Mouse (Mus musculus) lung, postnatal 25 days (tissue): ENCODE data around the gene Arrb1.

Source experiments
- DNase-seq: peaks from one replicate; pipeline ENCODE4 v3.0.0; 2022; ENCODE audit warnings: low spot score

Gene Arrb1

GRCm38 (mm10) chr7:99579491-99580190, 44.4 kb downstream of the Arrb1 start:
- DNase-seq = no peak

DNA sequence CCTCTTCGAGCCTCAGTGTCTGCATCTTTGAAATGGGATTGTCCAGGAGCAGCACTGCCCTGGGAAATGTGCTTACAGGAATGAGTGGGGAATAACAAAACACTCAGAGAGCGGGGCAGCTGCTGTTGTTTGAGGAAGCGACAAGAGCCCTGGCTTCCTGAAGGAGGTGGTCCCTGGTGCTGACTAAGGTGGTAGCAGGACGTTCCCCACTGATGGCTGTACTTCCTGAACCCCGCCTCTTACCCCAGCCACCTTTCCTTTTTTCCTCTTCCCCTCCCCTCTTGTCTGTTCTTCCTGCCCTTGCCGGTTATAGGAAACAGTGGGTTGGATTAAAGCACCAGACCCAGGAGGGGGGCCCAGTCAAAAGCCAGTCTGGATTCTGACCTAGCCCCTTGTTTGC, 45.0 kb downstream of the Arrb1 start:
- no peak for DNase-seq

DNA sequence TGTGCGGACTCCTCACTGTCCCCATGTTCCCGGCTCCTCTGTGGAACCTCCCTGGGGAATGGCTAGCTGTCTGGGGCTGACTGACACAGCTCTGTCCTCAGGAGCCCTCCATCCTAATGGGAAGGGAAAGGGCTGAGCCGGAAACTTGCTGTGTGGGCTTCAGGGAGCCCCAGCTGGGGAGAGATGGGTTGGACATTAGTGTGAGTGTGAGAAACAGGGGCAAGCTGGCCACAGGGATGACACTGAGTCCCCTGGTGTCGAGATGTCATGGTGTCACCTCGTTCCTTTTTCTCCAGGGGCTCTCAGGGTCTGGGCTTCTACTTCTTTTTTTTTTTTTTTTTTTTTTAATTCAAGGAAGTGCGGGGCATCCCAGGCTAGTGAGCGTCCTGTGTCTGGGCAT, 47.0 kb downstream of the Arrb1 start:
- DNase-seq = no peak

DNA sequence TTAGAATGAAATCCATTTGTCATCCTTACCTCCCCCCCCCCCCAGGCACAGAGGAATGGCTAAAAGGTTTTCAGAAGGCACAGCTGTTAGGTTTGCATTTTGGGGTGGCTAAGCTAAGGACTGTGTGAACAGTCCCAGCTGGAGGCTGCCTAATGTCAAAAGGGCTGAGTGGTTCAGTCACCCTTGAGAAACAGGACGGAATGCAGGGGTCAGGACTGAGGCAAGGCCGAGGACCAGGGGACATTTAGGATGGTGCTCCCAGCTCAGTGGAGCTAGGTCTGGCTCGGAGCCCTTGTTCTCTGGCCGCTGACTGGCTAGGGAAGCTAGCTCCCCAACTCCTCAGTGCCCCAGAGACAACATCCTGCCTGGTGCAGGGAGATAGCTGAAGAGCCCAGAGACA, 47.6 kb downstream of the Arrb1 start:
- DNase-seq = peak; percentile 42

DNA sequence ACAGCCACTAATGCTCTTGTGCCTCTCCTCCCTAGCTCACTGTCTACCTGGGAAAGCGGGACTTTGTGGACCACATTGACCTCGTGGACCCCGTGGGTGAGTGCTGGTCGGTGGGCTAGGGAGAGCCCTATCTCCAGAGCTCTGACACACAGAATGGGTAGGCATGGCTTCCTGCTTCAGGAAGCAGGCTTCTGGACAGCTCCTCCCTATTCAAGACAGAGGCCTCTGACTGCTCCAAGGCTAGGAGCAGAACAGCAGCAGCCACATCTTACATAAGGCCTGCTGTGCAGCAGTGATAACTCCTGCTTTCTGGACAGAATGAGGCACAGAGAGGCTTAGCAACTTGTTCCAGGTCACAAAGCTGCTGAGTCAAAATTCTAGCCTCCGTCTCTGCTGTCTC, 48.4 kb downstream of the Arrb1 start:
- DNase-seq = no peak

DNA sequence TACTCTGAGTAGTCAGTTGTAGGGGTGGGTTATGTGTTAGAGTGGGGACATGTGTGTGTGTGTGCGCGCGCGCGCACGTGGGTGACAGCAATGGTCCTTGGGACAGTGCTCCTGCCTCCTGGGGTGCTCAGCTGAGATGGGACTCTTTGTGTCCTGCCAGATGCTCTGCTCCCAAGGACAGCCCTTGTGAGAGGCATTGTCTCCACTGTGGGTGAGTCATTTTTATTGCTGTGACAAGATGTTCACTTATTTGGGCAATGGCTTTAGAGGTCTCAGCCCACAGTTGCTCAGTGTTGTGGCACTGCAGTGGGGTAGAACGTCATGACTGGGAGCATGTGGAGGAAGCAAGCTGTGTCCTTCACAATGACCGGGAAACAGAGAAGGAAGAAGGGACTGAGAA, 50.7 kb downstream of the Arrb1 start:
- DNase-seq = no peak

DNA sequence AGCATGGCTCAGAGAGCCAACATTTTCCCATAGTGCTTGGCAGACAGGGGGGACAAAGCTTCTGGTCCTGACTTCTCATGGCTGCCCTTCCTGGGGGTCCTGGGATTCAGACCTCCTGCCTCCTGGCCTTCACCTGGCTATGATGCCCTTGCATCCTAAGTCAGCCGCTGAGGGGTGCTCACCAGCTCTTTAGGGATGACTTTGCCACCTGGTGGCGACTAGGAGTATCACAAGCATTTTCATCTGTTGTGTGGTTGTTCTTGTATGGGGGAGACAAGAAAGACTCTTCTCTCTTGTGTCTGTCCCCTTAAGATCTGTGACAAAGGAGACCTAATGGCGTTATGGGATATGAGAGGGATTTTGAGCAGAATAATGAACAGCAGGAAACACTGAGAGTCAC, 54.8 kb downstream of the Arrb1 start:
- peak; percentile 69 for DNase-seq

- DNase-seq = no peak
These were observed 55.4 kb downstream of the Arrb1 start for GRCm38 (mm10) chr7:99590646-99591045.

DNA sequence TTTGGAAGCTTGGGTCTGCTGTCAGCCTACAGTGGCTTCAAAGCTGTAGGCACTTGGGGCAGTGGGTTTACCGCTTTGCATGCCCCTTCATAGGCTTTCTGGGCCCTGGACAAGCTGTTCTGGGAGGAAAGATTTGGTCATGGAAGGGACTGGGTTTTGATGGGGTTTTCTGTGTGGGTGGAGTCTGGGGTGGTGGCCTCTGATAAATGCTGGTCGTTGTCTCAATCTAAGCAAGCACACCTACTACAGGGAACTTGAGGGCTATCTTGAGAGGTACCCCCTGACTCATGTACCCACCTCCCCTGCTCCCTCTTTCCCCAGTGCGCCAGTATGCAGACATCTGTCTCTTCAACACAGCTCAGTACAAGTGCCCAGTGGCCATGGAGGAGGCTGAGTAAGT, 57.4 kb downstream of the Arrb1 start:
- no peak for DNase-seq

DNA sequence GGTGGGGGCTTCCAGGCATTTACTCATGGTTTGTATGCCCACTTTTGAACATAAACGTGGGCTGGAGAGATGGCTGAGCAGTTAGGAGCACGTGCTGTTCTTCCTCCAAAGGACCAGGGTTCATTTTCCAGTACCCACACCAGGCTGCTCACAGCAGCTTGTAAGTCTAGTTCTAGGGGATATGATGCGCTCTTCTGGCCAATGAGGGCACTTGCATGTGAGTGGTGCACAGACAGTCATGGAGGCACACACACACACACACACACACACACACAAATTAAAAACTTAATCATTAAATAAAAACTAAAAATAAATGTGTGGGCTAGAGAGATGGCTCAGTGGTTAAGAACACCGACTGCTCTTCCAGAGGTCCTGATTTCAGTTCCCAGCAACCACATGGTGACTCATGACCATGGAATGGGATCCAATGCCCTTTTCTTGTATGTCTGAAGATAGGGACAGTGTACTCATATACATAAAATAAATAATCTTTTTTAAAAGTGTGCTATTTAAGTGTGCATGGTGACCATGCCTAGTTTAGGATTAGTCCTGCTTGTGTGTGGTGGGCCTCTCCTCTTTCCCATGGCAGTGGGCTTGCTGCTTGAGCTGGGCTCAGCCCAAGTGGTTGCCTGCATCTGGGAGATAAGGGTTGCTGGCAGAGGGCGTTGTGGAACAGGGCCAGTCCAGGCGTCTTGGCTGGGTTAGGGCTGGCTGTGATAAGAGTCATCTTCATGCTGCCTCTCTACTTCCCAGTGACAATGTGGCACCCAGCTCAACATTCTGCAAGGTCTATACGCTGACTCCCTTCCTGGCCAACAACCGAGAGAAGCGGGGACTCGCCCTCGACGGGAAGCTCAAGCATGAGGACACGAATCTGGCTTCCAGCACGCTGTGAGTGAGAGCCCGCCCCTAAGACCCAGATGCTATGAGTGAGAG, 58.9 kb downstream of the Arrb1 start:
- no peak for DNase-seq

GRCm38 (mm10) chr7:99598722-99599121, 63.5 kb downstream of the Arrb1 start:
- DNase-seq = no peak

- DNase-seq = no peak
These were observed 68.8 kb downstream of the Arrb1 start for GRCm38 (mm10) chr7:99603875-99604662.

DNA sequence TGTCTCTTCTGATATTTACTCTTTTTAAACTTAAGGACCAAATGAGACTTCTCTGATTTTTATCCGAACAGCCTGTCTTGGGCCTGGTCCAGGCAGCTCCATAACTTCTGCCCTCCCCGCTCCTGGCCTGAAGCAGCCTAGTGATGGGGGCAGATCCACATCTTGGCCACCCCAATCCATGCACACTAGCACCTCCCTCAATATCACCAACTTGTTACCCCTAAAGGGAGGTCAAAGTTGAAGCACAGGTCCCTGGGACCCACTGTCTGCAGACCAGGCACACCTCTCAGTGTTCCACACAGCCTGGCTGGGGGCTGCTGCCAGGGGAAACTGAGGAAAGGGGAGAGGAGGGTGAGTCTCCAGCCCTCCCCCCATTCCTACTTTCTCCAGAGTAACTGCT, 69.8 kb downstream of the Arrb1 start:
- no peak for DNase-seq

- DNase-seq = no peak
These were observed 71.0 kb downstream of the Arrb1 start for GRCm38 (mm10) chr7:99606303-99606702.

DNA sequence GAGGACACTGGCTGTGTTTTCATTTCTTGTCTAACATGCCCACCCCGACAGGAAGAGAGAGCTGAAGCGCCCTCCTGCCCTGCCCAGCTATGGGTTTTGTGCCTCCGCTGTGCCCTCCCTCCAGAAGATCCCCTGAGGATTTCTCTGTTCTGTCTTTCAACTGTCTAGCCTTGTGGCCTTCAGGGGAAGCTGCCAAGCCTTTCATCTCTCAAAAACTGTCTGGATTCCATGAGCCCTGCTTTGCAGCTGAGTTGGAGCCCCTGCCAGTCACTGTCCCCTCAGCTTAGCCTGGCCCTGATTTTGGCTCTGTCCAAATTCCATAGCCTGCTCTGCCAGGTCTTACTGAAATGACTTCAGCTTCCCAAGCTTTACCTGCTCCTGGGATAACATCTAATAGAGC, 71.5 kb downstream of the Arrb1 start:
- no peak for DNase-seq

GRCm38 (mm10) chr7:99607632-99608031, 72.4 kb downstream of the Arrb1 start:
- no peak for DNase-seq

DNA sequence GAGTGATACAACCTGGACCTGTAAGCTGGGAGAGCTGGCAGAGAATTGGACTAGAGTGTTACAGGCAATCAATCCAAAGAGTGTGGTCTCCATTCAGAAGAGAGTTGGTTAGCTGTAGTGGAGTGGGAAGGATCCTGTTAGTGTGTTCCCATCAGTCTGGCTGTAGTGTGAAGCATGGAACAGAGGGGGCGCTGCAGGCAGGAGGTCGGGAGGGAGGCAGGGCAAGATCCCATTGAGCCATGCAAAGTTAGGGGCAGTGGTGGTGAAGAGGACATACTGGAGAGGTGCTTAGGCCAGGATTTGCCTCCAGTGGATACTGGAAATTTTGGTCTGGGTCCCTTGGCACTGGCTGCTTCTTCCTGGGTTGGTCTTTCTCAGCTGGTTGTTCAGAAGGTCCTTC, 83.0 kb downstream of the Arrb1 start:
- no peak for DNase-seq

DNA sequence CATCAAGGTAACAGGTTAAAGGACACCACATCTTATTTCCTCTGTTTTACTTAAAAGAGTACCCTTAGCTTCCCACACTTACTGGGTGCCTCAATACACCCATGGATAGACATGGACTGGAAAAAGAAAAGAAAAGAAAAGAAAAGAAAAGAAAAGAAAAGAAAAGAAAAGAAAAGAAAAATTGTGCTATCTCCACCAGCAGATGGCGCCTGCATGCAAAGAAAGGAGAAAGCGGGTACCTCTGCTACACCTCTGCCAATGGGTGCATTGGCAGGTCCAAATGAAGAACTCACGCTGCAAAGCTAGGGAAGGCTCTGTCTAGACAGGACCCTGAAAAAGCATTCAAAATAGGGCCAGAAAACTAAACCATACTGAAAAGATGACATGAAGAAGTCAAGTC, 83.6 kb downstream of the Arrb1 start:
- peak; percentile 21 for DNase-seq

- peak; percentile 82 for DNase-seq
These were observed 90.6 kb downstream of the Arrb1 start for GRCm38 (mm10) chr7:99625722-99626375.

DNA sequence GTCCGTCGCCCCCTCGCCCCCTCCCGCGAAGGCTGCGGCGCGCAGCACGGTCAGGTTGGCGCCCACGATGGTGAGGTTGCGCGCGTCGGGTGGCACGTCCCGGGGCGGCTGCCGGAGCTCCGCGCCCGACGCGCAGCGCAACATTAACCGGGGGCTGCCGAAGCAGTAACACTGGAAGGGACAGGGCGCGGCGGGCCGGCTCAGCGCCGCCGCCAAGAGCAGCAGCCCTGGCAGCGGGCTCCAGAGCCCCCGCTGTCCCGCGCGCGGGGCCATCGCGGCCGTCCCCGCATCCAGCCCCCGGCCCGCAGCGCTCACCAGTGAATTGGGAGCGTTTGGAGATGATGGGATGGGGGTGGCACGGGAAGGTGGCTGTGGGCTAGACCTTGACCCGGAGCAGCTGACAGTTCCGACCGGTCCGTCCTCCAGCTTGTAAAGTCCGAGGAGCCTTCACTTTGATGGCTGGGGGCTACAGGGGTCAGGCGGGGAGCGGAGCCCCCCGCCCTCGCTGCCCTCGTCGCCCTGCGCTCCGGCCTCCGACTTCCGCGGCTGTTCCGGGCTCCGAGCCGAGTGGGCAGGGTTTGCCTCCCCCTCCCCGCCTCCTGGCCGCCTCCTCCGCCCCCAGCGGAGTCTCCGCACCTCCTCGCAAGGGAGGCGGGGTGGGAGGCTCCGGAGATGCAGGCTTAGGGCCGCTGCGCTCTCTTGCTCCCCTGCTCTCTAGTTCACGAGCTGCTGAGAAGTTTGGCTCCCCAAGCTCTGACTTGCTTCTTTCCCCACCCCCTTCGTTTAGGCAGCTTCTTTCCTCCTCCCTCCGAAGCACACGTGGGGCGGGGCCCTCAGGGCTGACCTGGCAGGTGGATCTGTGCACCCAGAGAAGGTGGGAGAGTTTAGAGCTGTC, 91.4 kb downstream of the Arrb1 start, which contains the start of gene Tpbgl:
TSS of gene Tpbgl (minus strand) at position 728 of the 895 bp plus-strand sequence.
- DNase-seq = peak; percentile 44

DNA sequence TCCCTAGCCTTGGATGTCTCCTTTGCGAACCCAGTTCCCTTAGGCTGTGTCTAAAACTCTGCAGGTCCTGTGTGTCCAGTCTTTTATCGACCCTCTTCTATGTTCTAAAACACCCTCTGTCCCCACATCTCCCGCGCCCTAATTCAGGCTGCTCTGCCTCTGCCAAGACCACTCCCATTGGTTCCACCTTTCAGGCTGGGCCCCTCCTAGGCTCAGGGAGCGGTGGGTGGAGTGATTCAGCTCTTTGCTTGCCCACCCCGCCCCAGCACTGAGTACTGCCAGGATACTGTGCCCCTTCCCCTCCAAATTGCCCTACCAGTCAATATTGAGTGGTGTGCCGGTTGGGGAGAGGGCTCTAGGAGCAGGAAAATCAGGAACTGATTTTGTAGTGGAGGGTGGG, 92.1 kb downstream of the Arrb1 start:
- DNase-seq = no peak
